Mouse (Mus musculus) spleen, adult 18-20 months (tissue): Measurements from ENCODE around the gene Ociad1.
A peak's percentile ranks its signal among the peaks of the same experiment; 100 is the strongest.

Experiments used
- DNase-seq, 2 experiments: peaks; one replicate each; pipeline ENCODE4 v3.0.0; 2022; ENCODE audit warnings: mixed read lengths in 2 of 2

Gene Ociad1

DNA sequence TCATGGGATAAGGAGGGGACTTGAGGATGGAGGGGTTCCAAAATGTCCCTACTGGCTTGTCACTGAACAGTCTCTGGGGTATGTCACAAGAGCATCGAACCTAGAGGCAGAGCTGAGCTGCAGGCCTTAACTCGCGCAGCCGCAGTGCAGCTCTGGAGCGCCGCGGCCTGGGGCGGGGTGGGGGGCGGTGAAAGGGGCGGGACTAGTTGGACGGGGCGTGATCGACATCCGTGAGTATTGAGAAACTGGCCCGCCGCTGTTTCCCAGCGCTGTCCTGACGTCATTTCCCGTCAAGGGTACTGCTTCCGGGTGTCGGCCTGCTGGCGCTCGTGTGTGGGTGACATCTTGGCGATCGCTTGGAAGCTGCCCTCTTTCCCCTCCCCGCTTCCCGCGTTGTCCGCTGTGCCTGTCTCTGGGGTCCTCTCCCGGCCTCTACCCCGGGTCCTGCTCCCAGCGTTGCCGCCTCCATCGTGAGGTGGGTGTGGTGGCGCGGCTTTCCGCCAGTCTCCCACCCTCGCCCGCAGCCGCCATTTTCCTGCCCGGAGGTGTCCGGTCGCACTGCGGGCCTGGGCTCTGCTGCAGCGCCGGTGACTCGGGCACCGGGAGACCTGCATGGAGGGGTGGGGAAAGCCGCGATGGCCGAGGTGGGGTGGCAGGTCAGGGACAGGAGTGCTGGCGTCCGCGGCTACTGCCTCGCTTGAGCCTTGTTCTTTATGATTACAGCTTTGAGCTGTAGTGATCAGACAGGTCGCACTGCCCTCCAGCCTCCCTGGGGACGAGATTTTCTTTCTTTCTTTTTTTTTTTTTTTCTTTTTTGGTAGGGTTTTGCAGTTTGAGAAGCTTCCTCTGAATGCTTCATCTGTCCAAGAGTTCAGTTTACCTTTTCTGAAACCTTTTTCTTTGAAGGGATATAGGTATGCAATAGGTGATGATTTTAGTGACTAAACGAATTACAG is at the start of gene Ociad1:
Gene Ociad1 (plus strand): TSS at position 283 of the 956 bp plus-strand sequence.
- peak; percentile 86 to 87 for DNase-seq

DNA sequence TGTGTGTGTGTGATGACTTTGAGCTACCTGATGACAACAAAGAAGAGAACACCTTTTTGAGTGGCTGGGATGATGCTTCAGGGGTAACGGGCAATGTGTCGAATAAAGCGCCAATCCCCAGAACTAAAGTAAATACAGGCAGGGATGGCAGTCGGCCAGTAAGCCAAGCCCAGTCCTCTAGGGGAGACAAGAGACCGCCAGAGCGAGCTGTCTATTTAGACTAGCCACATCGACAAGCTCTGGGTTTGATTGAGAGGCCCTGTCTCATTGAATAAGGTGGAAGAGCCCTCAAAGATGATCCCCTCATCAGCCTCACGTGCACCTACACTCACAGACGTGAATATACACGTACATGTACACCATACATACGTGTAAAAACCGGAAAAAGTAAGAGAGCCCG is 48.2 kb upstream of the Ociad1 start:
- DNase-seq, result no peak

- no peak for DNase-seq
These were observed 46.2 kb upstream of the Ociad1 start for GRCm38 (mm10) chr5:73246414-73246813.

DNA sequence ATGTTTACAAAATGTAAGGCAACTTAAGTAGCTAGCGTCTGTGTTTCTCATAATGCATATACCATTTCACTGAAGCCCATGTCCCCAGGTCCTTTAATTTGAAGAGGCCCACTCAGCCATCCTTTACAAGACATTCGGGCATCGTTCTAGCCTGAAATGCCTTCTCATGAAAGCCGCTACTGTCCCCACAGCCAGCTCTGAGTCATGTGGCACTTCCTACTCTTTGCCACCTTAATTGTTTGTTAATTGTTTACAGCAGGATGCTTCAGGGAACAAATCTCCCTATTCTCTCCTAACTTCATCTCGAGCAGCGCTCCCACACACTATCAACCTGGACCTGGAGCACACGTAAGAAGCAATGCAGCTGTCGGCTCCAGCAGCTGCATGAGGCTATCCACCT is 44.4 kb upstream of the Ociad1 start:
- no peak for DNase-seq

DNA sequence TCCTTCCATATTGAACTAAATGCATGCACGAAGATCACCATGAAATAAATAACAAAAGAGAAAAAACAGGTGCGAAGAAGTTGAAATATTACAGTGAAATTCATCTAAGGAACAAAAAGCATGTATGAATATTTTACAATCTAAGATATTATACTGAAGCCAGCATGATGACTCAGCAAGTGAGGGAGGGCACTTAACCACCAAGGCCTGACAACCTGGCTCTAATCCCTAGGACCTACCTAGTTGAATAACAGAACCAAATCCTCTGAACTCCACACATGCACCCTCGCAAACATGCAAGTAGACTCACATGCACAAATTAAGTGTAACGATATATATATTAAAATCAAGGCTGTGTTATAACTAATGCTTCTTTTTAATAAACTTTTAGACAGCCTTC is 43.2 kb upstream of the Ociad1 start:
- no peak for DNase-seq

DNA sequence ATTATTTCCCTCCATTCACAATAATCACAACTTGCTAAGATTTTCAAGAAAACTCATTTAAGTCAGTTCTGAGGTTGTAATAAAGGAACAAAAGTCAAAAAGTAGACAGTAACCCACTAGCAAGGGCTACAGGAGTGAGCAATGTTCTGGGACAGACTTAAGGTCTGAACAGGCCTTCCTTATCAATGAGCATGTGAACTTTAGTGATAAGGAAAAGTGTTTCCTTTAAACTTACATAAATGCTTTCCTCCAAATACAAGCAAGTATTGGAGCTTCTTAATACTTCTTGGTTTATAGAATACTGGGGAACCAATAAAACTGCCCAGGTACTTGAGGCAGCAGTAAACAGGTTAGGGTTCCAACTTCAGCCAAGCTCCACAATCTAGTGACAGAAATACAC is 39.8 kb upstream of the Ociad1 start:
- DNase-seq, result no peak

- DNase-seq, result no peak
These were observed 37.9 kb upstream of the Ociad1 start for GRCm38 (mm10) chr5:73254660-73255059.

GRCm38 (mm10) chr5:73255321-73256251 is 37.0 kb upstream of the Ociad1 start:
- DNase-seq, result peak; percentile 45 to 55

GRCm38 (mm10) chr5:73256352-73257065 is 36.1 kb upstream of the Ociad1 start, which contains the start of gene Fryl:
Gene Fryl (minus strand): TSS chr5:73256619.
- DNase-seq, result peak; percentile 86 to 91

GRCm38 (mm10) chr5:73257096-73257495 is 35.5 kb upstream of the Ociad1 start:
- no peak for DNase-seq

- DNase-seq, result no peak
These were observed 34.9 kb upstream of the Ociad1 start for GRCm38 (mm10) chr5:73257723-73258122.

- DNase-seq, result no peak
These were observed 28.5 kb upstream of the Ociad1 start for GRCm38 (mm10) chr5:73264122-73264521.

DNA sequence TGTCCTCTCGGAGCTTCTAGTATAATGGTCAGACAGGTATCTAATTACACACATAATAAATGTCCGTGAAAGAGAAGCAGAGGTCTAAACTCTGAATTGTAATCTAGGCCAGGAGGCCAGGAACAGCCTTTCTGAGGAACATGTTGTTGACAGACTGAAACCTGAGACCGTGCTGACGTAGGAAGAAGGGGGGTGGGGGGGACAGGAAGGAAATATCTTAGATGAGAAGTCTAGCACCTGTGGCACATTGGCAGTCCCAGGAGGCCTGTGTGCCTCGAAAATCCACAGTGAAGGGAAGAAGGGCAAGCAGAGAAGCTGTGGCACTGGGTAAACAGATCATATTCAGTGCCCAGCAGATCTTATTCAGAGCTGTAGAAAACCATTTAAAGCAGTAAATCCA is 27.1 kb upstream of the Ociad1 start:
- peak; percentile 37 to 57 for DNase-seq

- DNase-seq, result no peak
These were observed 23.9 kb upstream of the Ociad1 start for GRCm38 (mm10) chr5:73268636-73269213.

GRCm38 (mm10) chr5:73270612-73271011 is 22.0 kb upstream of the Ociad1 start:
- DNase-seq, result no peak

GRCm38 (mm10) chr5:73273171-73273570 is 19.4 kb upstream of the Ociad1 start:
- DNase-seq, result no peak

- no peak for DNase-seq
These were observed 17.6 kb upstream of the Ociad1 start for GRCm38 (mm10) chr5:73274941-73275340.

DNA sequence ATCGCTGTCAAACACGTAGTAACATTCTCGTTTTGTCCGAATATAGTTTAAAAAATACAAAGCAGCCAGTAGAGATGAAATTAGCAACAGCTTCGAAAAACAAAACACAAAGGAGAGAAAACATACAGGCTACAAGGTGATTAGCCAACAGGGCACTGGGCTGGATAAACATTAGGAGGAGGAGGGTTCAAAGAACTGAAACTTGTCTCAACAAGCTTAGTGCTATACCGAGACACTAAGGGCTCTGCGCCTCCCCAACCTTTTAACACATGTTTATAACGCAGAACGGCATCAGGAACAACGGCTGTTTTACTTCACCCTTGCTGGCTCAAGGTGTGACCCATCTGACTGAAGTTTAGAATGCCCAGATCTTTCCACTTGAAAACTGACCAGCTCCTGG is 13.4 kb upstream of the Ociad1 start:
- no peak for DNase-seq

DNA sequence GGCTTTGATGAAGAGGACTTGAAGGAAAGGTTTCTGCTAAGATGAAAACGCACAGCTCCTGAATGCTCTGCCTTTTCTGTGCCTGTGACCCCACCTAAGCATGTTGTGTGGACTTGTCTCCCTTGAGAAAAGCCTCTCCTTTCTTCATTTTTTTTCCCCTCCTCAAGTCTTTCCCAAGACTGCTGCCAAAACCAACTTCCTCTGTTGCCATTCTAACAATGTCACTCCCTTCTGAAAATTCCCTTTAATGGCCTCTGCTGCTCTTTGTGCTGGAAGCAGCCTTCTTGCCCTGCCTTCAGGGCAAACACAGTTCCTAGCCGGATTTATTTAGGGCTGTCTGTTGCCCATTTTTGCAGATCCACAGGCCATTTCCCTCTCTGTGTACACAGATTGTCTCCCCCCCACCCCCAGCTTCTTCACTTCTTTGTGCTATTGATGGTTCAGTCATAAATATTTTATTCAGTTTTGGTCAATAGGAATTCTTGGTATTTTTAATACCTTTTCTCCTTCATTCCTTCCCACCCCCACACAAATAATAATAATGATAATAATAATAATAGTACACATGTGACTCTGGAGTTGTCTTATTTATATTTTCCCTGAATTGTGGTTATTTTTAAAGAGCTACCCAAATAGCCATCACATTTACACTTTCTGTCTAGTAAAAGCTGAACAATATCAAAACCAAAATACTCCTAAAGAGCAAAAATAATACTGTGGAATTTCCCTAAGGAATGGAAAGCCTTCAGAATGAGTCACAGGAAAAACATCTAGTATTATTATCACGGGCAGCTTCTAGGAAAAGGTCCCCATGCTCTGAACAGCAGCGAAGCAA is 12.6 kb upstream of the Ociad1 start:
- no peak for DNase-seq

DNA sequence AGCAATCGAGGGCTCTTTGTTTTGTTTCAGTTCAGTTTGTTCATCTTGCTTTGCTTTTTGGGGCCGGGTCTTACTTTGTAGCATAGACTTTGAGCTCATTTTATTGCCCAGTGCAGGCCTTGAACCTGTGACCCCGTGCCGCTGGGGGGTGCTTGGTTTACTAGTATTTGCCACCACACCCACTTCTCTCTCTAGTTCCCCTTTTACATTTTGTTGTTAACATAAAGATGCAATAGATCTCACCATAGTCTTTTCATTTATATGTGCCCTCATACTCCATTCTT is 12.1 kb upstream of the Ociad1 start:
- DNase-seq, result no peak

GRCm38 (mm10) chr5:73284046-73284445 is 8.5 kb upstream of the Ociad1 start:
- no peak for DNase-seq
